Mouse (Mus musculus) liver, postnatal 0 days (tissue): ENCODE data around the gene Use1.

ENCODE experiments used
- CTCF ChIP-seq: sonication (generic); IDR thresholded peaks from 2 replicates; pipeline ENCODE4 v1.5.1; 2016; ENCODE audit warnings: antibody characterized with exemption, low read depth
- EP300 ChIP-seq: IDR thresholded peaks from 2 replicates; pipeline ENCODE4 v1.6.1; 2016; ENCODE audit warnings: antibody characterized with exemption, low read depth, mild to moderate bottlenecking

DNA sequence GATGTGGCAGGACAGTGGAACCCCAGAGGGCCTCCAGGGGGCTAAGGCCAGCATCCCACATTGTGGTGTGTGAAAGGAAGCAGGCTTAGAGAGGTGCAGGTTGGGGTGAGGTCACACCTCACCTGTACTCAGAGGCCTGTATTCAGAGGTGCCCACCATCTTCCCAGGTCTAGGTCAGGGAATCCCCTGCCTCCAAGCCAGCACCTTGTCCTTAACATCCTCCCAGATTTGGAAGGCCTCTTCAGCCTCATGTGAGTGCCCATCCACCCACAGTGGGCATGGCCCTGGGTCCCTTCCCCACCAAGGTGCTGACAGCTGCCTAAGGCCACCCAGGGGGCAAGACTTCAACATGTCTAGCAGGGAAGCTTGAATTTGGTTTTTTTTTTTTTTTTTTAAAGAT, 34.8 kb downstream of the Use1 start:
- TF ChIP-seq EP300, result no peak
- TF ChIP-seq CTCF, result no peak
